Mouse (Mus musculus): ENCODE data around the gene Fsip1.

- TF ChIP-seq CTCF (IDR thresholded peaks at IDR 0.05; ENCODE audit: extremely low read depth, insufficient read depth, insufficient read length, insufficient replicate concordance) (no peak), POLR2A (IDR thresholded peaks at IDR 0.05; ENCODE audit: low read depth, low read length) (no peak)
Measured at GRCm38 (mm10) chr2:118139261-118139660, 117.5 kb downstream of the Fsip1 start.
